Mouse (Mus musculus) heart, adult 18-20 months (tissue): ENCODE results near the gene Olfr1009. TPM values are rescaled to one million over a fixed set of nuclear protein-coding genes. Genes with fewer than 3 reads are reported as not detected.
A peak's percentile ranks its signal among the peaks of the same experiment; 100 is the strongest.
"Not testable (repeated sequence)": the region's sequence is repeated elsewhere in the genome, so short reads cannot be mapped to it uniquely, and the experiment has no call there.

Source experiments
- DNase-seq, 2 experiments: peaks; one replicate each; pipeline ENCODE4 v3.0.0; 2021 to 2022; ENCODE audit warnings: mixed read lengths in 1 of 2
- long read RNA-seq, 2 experiments: library from polyadenylated mRNA; stranded (forward); transcript quantifications; one replicate each; pipeline ENCODE4 v2.0.0; 2021
- total RNA-seq, 2 experiments: library from RNA; stranded (reverse); gene quantifications; 2 replicates each; pipeline ENCODE4 v1.2.3; 2021

Olfr1009 gene
- total RNA-seq: not detected
- long read RNA-seq, experiment 1: 0 reads
- long read RNA-seq, experiment 2: 0 reads

DNA sequence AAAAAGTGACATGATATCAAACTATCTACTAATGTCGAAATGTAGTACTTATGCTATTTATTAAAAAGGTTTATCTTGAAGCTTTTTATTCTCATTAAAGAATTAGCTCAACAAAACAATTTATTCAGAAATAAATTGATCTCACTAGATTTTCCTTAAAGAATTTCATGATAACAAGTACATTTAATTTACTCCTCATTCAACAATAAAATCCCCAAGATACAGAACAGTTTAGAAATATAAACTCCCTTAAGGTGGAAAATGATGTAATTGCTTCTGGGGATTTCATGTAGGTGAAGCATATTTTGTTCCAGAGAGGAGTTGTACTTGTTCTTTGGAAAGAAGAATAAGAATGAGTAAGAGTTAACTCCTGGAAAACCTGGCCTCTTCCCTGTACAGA lies at the start of gene Olfr1009:
Olfr1009 (plus strand) TSS at position 301 of the 400 bp plus-strand sequence.
- DNase-seq: no peak

- no peak for DNase-seq
Measured at GRCm38 (mm10) chr2:85678667-85679066, 36.6 kb upstream of the Olfr1009 start, which contains the start of gene Olfr1006. Gene Olfr1006 (minus strand): TSS chr2:85678767.

DNA sequence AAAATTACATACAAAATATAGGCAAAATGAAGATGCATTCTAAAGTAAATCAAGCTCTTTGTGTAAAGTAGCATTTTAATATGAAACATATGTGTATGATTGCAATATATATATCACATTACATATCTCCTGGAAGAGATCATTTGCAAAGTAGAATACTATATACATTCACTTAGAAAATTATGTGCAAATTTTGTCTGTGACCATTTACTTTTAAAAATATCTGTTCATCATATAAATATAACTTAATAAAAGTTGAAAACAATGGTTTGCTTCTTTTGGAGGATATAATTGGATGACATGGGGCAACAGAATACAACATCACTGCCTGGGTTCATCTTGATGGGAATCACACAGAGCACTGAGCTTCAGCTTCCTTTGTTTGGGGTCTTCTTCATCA lies 26.1 kb upstream of the Olfr1009 start, which contains the start of gene Olfr1008:
Olfr1008 (plus strand) TSS at position 301 of the 400 bp plus-strand sequence.
- no peak for DNase-seq

DNA sequence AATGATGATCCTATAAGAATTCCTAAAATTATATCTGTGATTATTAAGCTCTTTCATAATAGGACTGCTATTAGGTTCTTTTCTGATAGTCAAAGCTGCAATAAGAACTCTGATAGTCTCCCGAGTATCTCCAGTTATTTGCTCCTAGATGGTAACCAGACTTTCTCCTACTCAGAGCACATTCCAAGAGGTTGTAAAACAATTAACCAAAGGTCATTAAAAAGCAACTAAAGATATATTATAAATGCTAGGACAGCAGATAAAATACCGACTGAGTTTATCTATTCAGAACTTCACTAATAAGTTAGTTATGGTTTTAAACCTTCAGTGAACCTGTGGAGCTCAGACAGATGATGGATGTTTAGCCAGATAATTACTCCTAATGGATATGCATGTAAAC lies 4.5 kb upstream of the Olfr1009 start:
- not testable (repeated sequence) for DNase-seq

DNA sequence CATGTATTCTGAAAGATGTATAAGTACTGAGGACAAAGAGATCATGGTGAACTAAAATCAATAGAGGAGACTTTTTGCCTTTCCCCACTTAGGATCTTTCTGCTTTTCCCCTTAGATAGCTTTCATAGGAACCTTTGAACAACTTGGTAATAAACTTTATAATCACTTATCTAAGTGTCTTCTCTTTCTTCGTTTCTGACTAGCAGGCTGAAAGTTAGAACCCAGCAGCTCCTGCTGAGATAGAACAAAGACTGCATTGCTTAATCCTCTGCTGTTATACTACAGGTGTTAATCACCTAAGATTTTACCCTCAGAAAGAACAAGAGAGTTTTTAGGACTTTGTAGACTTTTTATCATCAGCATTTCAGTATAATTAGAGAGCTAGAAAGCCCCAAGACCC lies 4.1 kb upstream of the Olfr1009 start:
- no peak for DNase-seq

GRCm38 (mm10) chr2:85725793-85726192 lies 10.6 kb downstream of the Olfr1009 start:
- DNase-seq: peak in 1 of 2 experiments; percentile 46

DNA sequence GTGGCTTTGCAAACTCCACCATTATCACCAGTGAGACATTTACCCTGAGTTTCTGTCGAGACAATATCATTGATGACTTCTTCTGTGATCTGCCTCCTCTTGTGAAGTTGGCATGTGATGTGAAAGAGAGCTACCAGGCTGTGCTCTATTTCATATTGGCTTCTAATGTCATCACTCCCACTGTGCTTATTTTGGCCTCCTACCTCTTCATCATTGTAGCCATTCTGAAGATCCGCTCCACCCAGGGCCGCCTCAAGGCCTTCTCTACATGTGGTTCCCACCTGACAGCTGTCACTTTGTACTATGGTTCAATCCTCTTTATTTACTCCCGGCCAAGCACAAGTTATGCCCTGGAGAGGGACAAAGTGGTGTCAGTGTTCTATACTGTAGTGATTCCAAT lies 38.6 kb downstream of the Olfr1009 start:
- DNase-seq: no peak

- no peak for DNase-seq
Measured at GRCm38 (mm10) chr2:85762666-85763065, 47.4 kb downstream of the Olfr1009 start, which contains the start of gene Olfr1012. Gene Olfr1012 (minus strand): TSS chr2:85762766.

GRCm38 (mm10) chr2:85766798-85767197 lies 51.6 kb downstream of the Olfr1009 start, which contains the start of gene Olfr1013:
Gene Olfr1013 (plus strand): TSS chr2:85767098.
- no peak for DNase-seq

DNA sequence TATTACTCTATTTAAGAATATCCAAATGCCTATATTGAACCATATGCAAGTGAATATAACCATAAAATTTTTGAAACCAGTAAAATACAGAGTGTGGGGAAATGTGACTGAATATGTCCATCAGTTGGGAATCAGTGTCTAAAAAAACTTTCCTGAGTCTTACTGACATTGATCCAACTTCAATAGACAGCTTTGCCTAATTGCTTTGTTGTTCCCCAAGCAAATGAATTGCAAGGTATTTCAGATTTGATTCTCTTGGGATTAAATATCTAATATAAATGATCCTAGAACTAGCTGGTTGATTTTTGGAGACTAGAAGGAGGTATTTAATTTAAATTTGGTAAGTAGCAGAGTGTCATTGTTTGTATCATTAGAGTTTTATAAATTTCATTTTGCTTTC lies 57.2 kb downstream of the Olfr1009 start, which contains the start of gene Olfr1014:
Olfr1014 (plus strand) TSS at position 301 of the 400 bp plus-strand sequence.
- DNase-seq: no peak

Other genes with a start within 250 kb of the Olfr1009 start
- under 1 TPM in 1 of 2 experiments, not detected in 1; 0.21 TPM for gene 4833423E24Rik, start 196.4 kb upstream of the Olfr1009 start, total RNA-seq
- not detected for gene Olfr996, start 136.2 kb upstream of the Olfr1009 start, total RNA-seq
- not detected for gene Olfr998, start 126.5 kb upstream of the Olfr1009 start, total RNA-seq
- not detected for gene Olfr1000, start 103.5 kb upstream of the Olfr1009 start, total RNA-seq
- not detected for gene Olfr1002, start 64.7 kb upstream of the Olfr1009 start, total RNA-seq
- not detected for gene Olfr154, start 51.0 kb upstream of the Olfr1009 start, total RNA-seq
- not detected for gene Olfr1006, start 36.7 kb upstream of the Olfr1009 start, total RNA-seq
- gene Olfr1008, start 26.0 kb upstream of the Olfr1009 start, total RNA-seq: not detected
- gene Olfr1012, start 47.3 kb downstream of the Olfr1009 start, total RNA-seq: not detected
- not detected for gene Olfr1013, start 51.7 kb downstream of the Olfr1009 start, total RNA-seq
- not detected for gene Olfr1014, start 57.3 kb downstream of the Olfr1009 start, total RNA-seq
- gene Olfr1015, start 66.6 kb downstream of the Olfr1009 start, total RNA-seq: not detected
- gene Olfr1016, start 87.1 kb downstream of the Olfr1009 start, total RNA-seq: not detected
- not detected for gene Olfr1018, start 103.1 kb downstream of the Olfr1009 start, total RNA-seq
- not detected for gene Olfr1019, start 130.1 kb downstream of the Olfr1009 start, total RNA-seq
- not detected for gene Olfr1020, start 131.6 kb downstream of the Olfr1009 start, total RNA-seq
- not detected for gene Olfr1022, start 153.2 kb downstream of the Olfr1009 start, total RNA-seq
- not detected for gene Olfr1023, start 170.2 kb downstream of the Olfr1009 start, total RNA-seq
- gene Olfr1024, start 189.6 kb downstream of the Olfr1009 start, total RNA-seq: not detected
- not detected for gene Olfr1025-ps1, start 199.8 kb downstream of the Olfr1009 start, total RNA-seq
- not detected for gene Olfr1026, start 206.1 kb downstream of the Olfr1009 start, total RNA-seq
- not detected for gene Olfr1028, start 235.0 kb downstream of the Olfr1009 start, total RNA-seq